Mouse (Mus musculus): ENCODE measurements at regions not wholly inside any gene's neighbourhood (a gene's known extent, or its start where the extent isn't known, plus 50 kb on each side); places are given as distances from the start of the nearest gene placed in this dataset.
"Not testable (repeated sequence)": the region's sequence is repeated elsewhere in the genome, so short reads cannot be mapped to it uniquely, and the experiment has no call there.

GRCm38 (mm10) chr5:148652525-148653243, 100.1 kb upstream of the Ubl3 start:
- peak; percentile 25 to 63 for DNase-seq (ENCODE audit: low spot score in 2 of 2)

DNA sequence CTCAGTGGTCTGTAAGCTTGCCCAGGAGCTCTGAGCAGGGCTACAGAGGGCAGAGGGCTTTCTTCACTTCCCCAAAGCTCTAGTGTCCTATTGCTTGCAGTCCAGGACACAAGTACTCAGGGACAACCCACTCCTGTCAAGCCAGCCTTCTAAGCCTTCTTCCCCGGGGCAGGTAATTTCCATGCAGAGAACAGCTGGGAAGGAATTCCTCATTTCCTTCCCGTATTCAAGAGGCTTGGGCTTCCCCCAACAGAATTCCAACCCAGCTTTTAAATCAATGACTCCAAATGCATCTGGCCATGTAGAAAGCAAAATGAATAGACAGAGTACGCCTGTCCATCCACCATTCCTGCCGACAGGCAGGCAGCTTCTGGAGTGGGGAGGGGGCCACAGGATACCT, 99.1 kb upstream of the Ubl3 start:
- peak in 1 of 2 experiments; percentile 54 for DNase-seq (ENCODE audit: low spot score in 2 of 2)

GRCm38 (mm10) chr5:148649573-148649972, 97.0 kb upstream of the Ubl3 start:
- DNase-seq (ENCODE audit: low spot score in 2 of 2): not testable (repeated sequence)

GRCm38 (mm10) chr5:148649123-148649522, 96.5 kb upstream of the Ubl3 start:
- DNase-seq (ENCODE audit: low spot score in 2 of 2): peak in 1 of 2 experiments; percentile 56

- DNase-seq (ENCODE audit: low spot score in 2 of 2): no peak
These were observed 95.1 kb upstream of the Ubl3 start for GRCm38 (mm10) chr5:148647644-148648043.

- no peak for DNase-seq (ENCODE audit: low spot score in 2 of 2)
These were observed 93.2 kb upstream of the Ubl3 start for GRCm38 (mm10) chr5:148645772-148646171.

- no peak for DNase-seq (ENCODE audit: low spot score in 2 of 2)
These were observed 92.6 kb upstream of the Ubl3 start for GRCm38 (mm10) chr5:148645191-148645681.

DNA sequence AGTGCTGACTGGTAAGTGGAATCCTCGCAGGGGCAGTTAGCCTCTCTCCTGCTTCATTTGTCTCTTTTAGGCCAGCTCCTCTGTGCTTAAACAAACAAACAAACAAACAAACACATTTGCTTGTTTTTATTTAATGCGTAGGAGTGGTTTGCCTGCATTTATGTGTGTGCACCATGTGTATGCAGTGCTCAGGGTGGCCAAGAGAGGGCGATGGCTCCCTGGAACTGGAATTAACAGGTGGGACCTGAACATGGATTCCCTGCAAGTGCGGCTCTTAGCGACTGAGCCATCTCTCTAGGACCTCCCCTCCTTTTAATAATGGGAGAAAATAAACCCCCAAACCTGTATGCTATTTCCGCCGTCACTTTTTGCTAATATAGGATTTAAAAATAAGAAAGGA, 91.8 kb upstream of the Ubl3 start:
- no peak for DNase-seq (ENCODE audit: low spot score in 2 of 2)

DNA sequence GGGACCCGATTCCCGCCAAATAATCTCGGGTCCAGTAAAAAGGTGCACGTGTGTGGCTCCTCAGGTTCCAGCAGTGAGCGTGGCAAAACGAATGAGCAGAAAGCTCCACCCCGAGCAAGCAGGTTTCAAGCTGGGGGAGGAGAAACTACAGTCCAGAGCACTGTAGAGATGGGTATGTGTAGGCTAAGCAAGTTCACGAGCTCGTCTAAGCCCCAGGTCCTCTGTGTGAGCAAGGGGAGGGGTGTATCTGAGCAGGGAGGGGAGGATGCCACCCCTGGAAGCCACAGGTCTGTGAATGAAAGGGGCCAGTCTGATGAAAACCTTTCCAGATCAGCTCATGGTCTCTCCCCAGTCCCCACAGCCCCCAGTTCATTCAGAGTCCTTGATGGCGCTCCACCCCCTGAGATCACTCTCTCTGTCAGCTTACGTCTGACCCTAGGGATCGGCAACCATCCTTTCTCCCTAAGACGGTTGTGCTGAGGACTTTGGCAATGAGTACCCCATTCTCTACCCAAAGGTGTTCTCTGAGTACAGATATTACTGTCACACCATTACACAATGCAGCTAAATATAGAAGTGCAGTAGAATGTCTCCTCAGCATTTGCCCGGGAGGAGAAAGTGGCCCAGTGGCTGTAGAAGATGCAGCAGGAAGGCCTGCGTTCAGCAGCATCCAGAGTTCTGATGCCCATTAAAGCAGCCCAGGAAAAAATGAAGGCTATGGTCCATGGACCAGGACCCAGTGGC, 89.2 kb upstream of the Ubl3 start:
- DNase-seq (ENCODE audit: low spot score in 2 of 2): no peak

- DNase-seq (ENCODE audit: low spot score in 2 of 2): no peak
These were observed 87.9 kb upstream of the Ubl3 start for GRCm38 (mm10) chr5:148640523-148640922.

DNA sequence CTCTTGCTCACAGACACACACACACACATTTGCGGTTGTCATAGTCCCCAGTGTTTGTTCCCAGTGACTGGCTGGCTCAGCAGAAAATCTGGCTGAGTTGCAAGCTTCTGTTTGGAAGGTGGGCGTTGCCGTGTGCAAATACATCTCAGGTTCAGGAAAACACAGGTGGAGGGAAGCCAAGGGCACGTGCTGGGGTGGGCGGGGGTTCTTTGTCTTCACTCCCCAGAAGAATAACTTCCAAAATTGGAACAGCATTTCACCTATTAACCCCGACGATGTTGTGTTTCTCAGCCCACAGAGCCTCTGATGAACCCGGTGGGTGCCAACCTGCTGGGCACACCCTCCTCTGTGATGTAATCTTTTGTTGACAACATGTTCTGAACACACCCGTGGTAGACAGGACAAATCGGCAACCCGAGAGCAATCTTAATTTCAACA, 82.3 kb upstream of the Ubl3 start:
- no peak for DNase-seq (ENCODE audit: low spot score in 2 of 2)

DNA sequence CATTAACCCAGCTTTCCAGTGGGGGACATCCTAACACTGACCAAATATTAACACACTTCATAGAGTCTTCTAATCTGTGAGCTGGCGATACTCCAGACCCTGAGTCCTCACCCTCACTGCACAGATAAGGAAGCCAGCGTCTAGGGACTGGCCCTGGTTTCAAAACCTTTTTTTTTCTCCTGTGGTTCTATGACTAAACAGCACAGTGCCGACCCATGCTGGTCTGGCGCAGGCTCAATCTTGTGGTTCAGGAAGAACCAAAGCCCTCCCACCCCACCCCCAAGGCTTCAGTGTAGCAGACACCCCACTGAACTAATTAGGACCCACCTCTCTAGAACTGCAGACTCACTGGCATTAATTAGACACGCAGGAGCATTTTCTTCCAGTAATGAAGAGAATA, 81.4 kb upstream of the Ubl3 start:
- DNase-seq (ENCODE audit: low spot score in 2 of 2): no peak

GRCm38 (mm10) chr5:148633331-148633730, 80.7 kb upstream of the Ubl3 start:
- DNase-seq (ENCODE audit: low spot score in 2 of 2): no peak

DNA sequence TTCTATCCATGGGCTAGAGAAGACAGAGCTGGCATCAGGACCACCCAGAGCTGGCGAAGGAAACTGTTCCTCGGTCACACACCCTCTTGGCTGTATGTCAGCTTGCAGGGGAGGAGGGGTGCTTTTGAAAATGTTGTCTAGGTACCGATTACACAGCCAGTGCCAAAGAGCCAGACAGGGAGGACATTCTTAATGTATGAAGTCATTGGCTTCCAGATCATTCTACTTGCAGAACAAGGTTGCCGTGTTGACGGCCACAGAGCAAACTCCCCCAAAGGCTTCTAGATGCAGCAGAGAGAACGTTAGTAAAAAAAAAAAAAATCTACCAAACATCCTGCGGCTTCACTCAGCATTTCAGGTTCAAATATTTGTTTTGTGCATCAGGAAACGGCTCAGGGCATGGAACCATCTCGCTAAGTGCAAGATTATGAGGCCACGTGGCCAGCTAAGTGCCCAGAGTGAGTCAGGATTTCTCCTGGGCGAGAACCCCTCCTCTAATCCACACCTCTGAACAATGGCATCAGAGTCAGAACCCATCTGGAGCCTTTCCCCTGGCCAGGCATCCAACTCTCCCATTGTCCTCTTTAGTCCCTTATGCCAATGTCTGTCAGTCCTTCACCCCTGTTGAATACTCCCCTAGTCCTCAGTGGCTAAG, 80.1 kb upstream of the Ubl3 start:
- DNase-seq (ENCODE audit: low spot score in 2 of 2): no peak

DNA sequence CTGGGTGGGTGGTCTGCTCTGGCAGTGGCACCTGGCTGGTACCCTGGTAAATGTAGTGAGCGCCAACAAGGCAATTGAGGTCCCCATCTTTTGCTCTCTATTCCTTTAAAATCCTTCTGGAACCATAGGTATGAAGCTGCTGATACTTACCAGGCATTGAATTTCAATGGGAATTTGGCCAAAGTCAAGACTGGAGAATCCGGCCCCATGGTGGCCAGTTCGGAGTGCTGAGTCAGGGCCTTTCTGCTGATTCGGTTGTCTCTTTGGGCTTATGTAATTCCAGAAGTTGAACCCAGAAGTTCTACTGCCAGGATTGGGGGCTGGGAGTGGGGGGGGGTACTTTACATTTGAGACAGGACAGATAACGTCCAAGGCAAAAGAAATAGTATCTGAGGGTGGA, 79.0 kb upstream of the Ubl3 start:
- no peak for DNase-seq (ENCODE audit: low spot score in 2 of 2)

GRCm38 (mm10) chr5:148626014-148626413, 73.4 kb upstream of the Ubl3 start:
- DNase-seq (ENCODE audit: low spot score in 2 of 2): no peak

DNA sequence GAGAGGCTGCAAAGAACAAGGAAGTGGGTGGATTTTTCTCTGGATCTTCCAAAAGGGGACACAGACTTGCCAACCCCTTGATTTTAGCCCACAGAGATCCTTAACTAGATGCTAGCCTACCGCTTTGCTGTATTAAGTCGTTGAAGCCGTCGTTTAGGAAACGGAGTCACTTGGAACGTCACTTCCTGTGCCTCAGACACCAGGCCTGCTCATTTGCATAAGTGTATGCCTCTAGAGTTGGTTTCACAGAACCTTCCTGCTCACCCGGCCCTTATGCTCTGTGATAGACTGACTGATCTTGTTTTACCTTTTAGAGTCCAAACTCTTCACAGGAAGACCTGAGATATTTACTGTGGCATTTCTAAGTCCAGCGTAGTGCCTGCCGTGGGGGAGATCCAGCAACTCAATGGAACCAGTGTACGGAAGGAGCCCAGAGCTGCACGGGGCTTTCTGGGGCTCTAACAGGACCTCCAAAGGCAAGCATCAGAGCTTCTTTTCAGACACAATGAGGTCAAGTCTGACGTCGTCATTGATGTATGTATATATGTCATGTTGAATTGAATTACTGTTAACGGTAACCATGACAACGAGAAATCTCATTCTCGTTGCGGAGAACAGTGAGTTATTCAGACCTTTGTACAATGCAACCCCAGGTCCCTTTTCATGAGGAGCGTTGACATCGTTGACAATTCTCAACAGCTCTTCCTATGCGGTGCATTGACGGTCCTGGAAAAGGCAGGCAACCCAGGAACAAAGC, 72.2 kb upstream of the Ubl3 start:
- DNase-seq (ENCODE audit: low spot score in 2 of 2): no peak

- no peak for DNase-seq (ENCODE audit: low spot score in 2 of 2)
These were observed 68.6 kb upstream of the Ubl3 start for GRCm38 (mm10) chr5:148620895-148621786.

DNA sequence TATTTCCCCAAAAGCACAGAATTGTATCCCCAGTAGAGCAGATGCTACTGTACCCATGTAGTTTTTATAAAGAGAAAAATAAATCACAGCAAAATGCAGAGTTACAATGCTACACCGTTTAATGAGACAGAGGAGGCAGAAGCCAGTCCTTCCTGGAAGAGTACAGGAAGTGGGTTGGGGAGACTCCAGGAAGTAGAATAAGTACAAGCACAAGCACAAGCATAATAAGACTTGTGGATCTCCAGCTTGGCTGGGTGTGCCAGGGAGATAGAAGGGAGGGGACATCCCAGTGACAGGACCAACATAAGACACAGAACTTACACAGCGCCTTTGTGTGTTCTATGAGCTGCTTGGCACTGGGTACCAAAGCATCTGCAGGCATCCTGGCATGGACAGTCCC, 67.3 kb upstream of the Ubl3 start:
- no peak for DNase-seq (ENCODE audit: low spot score in 2 of 2)

- no peak for DNase-seq (ENCODE audit: low spot score in 2 of 2)
These were observed 63.8 kb upstream of the Ubl3 start for GRCm38 (mm10) chr5:148616426-148616825.
